Mouse (Mus musculus) urinary bladder, adult 2 months (tissue): ENCODE data around the gene Zfyve19. TPM values are rescaled to one million over a fixed set of nuclear protein-coding genes. Genes with fewer than 3 reads are reported as not detected.

Experiments used
- DNase-seq: peaks from one replicate; pipeline ENCODE4 v3.0.0; 2022; ENCODE audit warnings: low spot score
- polyA plus RNA-seq: library from polyadenylated mRNA; depleted of rRNA; stranded (reverse); fragments of >200 nt; gene quantifications from 2 replicates; pipeline ENCODE4 v1.2.3, GENCODE M21; 2012

The Zfyve19 gene
- polyA plus RNA-seq, 1 experiment: 55.7 TPM

DNA sequence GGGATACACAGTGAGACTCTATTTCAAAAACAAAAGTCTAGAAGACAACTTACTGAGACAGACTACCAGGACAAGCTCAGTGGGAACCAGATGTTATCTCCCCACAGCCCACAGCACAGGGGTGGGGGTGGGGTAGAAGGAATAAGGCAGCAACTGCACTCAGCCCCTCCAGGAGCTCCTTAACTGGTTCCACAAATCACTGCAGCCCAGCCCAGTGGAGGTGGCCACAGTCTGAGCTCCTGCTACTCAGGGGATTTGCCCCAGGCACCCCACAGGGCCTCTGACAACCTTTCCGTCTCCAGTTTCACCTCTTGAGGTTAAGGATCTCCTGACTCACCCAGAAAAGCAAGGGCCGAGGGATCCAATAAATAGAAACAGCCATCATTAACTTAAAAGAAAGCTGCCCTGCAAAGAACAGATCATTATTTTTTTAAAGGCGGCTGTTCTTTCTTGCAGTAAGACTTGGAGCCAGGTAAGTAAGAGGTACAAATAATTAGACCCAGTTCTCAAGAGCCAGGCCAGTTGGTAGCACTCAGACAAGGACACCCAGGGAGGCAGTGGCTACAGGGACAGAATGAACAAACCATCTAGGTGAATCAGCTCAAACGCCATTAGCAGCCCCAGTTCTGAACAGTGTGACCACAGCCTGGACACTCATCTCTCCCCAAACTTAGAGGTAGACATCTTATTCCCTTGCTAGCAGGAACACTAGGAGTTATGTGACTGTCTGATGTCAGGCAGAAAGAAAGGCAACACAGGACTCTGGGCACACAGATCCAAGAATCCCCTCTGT lies 11.9 kb upstream of the Zfyve19 start:
- DNase-seq: no peak

DNA sequence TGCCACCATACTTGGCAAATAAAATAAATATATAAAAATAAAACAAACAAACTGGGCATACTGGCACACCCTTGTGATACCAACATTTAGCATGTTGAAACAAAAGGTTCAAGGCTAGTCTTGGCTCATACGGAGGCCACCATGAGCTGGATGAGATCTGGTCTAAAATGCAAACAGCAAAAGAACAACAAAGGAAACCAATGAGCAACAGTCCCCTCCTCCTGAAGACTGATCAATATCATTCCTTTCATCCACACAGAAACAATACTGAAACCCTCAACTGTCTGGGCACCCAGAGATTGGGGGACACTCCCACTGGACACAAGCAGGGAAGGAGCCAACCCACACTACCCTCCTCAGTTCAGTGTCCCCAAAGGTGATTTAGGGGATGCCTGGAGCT lies 10.9 kb upstream of the Zfyve19 start:
- DNase-seq: no peak

DNA sequence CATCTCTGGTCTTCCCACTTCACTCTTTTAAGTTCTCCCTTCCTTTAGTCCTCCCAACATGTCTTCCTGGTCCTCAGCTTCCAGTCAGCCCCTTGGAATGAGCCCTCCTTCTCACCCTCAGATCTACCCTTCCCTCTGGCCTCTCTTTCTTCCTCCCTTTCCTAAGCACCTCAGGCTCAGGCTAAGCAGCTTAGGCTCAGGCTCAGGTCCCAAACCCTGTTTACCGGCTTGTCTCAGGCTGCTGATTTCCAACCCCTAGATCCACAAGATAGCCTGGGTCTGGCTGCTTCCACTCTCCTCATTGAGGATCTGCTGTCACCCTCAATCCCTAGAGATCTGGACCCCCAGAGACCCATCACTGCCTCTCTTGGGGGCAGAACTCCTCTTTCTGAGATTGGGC lies 10.4 kb upstream of the Zfyve19 start:
- DNase-seq: no peak

DNA sequence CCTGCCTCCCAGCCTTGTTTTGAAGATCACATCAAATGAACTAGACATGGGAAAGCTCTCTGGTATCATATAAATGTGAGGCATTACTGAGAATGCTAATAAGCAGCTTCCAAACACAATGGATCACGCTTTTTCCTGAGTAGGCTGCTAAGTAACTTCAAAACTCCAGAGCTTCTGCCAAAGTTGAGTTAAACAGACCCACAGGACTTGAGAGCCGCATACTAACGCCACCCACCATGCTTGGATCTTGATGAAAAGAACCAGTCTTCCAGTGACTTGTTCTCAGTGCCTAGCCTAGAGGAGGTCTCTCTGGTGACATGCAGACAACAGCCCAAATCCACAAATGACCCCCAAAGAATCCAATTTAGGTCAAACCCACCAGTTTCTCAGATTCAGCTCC lies 9.5 kb upstream of the Zfyve19 start:
- DNase-seq: no peak

DNA sequence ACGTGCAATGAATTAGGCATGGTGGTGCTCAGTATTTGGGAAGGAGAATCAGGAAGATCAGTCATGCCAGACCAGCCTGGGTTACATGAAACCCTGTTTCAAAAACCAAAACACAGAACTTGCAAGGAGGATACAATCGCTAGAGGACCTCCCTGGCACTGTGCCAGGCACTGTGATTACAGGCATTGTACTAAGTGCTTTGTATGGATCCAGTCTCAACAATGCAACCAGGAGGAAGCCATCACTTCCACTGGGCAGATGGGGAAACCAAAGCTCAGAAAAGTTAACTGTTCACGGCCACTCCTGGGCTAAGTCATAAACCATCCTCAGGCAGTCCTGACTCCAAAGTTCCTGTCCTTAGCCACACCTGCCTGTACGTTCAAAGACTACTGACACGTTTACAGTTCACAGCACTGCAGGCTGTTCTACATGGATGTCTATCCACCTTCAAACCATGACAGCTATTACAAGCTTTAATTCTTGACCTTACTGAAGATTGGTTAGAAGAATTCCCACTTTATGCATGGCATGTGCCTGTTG lies 5.4 kb upstream of the Zfyve19 start:
- DNase-seq: no peak

DNA sequence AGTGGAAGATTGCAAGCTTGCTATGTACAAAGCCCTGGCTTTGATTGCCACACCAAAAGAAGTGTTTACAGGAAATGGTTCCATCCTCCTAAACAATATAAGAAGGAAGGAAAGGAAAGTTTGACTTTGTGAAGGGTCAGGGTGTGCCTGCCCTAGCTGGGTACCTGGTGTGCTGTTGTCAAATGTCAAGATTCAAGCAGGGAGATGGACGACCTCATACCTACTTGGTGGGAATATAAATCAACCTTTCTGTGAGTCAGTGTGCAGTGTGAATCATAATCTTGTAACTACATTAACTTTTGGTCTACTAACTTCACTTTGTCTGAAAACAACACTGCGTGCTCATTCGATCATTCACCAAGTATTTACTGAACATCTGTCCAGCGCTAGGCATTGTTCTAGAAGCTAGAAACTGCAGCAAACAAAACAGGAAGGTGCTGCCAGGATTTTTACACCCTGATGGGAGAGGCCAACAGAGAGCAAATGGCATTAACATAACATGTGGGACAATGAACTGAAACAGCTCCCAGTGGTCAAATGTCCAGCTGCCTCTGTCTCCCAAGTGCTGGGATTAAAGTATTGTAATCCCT lies 4.5 kb upstream of the Zfyve19 start:
- DNase-seq: no peak

DNA sequence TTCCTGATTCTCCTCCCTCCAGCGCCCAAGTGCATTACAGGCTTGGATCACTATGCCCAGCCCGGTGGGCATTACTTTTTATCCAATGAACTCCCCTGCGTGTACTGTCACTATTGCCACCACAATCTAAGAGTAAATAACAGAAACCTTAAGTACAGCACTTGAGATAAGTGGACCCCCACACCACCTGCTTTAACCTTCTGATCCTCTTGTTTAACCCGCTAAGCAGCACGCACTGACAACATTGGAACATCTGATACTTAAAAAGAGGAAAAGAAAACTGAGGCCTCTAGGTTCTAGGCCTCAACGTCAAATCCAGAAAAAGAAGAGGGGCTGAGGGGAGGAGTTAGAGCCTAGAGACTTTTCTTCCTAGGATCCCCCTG lies 465 bp upstream of the Zfyve19 start:
- no peak for DNase-seq

DNA sequence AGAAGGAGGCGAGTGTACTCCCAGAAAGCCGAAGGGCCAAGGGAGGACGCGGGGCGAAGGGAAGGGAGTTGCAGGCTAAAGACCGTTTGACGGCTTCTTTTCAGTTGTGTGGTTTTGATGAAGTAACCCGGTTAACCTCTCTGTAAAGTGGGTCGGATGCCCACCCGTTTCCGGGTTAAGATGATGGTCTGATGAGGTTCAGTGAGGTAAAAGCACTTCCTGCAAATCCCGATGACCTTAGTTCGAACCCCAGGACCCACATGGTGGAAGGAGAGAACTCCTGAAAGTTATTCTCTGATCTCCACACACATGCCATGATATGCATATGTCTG lies 725 bp downstream of the Zfyve19 start:
- DNase-seq: no peak

DNA sequence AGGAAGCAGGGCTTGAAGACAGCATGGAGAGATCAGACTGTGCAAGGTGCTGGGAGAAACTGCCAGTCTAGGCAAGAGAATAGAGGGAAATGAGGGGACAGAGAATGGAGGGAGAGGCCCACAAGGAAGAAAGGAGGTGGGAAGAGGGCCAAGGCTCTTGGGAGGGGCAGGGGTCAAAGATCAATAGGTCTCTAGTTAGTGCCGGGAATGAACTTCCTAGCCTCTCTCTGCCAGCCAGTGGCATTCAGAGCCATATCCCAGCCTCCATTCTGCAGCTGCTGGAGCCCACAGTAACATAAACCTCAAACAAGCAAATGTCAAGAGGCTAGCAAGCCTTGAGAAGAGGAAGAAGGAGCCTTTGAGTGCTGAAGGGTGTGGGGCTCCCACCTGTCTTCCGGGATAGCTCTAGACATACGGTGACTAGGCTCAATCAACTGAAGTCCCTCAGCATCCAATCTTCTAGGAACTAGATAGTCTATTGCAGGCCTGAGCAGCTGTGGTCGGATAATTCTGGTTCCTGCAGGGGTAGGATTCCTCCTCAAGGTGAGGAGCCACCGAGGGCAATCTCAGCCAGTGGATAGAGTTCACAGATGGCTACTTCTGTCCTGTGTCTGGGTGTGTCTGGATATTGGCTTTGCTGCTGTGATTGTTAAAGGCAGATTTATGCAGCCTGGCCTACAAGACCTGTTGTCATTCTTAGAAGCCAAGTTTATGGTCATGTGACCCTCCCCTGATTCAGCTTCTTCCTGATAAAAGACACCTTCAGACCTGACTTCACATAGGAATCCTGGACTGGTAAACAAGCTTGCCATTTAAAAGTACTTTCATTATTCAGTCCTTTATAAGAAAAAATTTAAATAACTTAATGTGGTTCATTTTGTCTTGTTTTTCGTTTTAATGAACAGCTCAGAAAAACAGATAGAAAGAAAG lies 21.6 kb downstream of the Zfyve19 start, which contains the start of gene Ppp1r14d:
Gene Ppp1r14d, minus strand, starts transcription at position 132 of the 930 bp plus-strand sequence.
- DNase-seq: no peak

DNA sequence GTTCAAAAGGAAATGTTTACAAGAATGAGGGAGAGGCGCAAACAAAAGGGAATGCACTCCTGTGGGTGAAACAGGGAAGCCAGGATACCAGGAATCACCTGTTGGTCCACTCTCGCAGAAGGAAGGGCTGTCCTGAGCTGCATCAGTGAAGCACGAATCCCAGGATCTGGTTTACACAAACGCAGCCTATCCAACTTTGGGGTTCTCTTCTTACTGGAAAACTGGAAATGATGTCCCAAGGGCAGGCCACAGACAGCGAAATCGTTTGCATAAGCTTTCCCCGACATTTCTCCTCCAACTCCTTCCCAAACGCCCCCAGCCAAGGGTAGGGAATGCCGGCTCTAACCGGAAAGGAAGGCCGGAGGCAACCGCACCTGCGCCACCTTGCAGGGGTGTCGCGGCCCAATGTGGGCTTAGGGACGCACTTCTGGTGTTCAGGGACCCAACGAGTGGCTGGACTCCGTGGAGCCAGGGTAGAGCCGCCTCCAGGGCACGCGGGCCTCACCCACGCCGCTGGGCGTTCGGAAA lies 28.3 kb downstream of the Zfyve19 start:
- DNase-seq: no peak

DNA sequence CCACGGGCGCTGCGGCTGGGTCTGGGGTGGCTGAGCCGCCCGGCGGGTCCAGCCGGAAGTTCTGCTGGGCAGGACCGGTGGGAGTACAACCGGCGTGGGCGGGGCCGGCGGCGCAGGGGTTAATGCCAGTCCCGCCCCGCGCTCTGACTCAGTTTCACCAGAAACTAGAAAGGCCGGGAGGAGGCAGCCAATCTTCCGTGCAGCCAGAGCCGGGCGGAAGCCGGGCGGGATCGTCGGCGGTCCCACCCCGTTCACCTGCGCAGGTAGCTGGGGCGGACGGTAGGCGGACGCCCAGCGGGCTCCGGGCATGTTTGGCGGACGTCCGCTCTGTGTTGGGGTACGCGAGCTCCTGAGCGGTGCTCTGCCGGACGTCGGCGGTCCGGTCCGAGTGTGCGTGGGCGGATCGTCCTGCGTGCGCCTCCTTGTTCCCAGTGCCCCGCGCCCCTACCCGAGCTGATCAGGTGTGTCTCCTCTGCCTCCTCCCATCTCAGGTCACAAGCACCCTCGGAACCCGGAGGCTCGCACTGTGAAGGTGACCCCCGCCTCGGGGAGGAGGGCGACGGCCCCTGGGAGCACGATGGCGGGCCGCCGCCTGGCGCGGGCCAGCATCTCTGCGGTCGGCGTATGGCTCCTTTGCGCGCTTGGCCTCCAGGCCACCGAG lies 28.9 kb downstream of the Zfyve19 start, which contains the start of gene Spint1:
Gene Spint1, plus strand, starts transcription at position 153 of the 661 bp plus-strand sequence.
- peak; percentile 80 for DNase-seq

DNA sequence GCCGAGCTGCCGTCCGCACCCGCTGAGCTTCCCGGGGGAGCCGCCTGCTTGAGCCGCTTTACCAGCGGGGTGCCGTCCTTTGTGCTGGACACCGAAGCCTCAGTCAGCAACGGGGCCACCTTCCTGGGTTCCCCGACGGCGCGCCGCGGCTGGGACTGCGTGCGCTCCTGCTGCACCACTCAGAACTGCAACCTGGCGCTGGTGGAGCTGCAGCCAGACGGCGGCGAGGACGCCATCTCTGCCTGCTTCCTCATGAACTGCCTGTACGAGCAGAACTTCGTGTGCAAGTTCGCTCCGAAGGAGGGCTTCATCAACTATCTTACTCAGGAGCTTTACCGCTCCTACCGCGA lies 29.4 kb downstream of the Zfyve19 start:
- DNase-seq: no peak

DNA sequence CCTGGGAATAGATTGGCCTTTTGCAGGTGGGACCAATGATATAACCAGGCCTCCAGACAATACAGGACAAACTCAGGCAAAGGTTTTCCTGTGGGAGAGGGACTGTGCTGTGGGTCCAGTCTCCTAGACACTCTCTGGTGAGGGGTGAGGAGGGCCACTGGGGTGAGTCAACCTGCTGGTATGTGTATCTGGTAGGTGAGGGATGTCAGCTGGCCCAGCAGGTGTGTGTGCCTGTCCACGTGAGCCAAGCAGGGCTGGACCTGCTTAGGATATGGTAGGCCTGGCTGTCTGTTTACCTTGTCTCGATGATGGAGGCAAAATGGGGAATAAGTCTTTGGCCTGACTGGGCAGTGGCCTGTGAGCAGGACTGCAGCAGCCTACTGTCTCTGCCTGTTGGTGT lies 30.3 kb downstream of the Zfyve19 start:
- DNase-seq: peak; percentile 56

DNA sequence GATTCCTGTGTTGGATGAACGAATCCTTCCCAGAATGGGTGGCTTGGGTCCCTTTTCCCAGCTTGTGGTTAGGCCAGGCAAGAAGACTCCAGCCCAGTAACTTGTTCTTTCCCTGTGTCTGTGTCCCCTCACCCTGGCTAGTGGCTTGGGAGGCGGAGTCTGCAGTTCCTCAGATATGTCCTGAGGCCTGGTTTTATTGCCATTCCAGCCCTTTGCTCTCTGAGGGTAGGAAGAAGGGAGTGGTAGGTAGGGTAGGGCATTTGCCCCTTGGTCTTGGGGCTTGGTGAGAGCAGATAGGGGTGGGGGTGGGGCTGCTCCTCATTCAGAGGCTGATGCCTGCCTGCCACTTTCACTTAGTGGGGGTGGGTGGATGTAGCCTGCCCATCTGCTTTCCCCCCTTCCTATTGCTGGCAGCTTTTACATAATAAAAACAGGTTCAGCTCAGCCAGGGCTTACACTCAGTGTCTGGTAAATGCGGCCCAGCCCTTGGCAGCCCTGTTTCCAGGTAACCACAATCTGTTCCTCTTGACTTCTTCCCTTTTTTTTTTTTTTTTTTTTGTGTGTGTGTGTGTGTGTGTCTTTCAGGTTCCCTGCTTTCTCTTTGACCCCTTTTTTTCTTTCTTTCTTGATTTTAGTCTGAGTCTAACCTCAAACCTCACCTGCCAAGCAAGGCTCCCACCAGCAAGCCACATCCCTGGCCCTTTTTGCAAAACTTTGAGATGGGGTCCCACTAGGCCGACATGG lies 31.8 kb downstream of the Zfyve19 start:
- no peak for DNase-seq

DNA sequence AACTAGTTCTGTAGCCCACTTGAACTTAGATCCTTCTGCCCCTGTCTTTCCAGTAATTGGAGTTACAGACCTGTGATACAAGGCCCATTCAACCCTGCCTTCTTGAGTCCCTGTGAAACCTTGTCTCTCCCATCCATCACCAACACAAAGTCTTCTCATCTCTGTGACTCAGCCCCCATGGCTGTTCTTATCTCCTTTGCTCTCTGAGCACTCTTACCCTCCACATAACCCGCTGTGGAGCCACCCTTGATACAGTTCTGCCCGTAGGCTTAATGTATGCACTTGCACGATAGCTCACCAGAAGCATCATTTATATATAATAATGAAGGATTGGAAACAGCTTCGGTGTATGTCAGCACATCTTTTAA lies 32.4 kb downstream of the Zfyve19 start:
- no peak for DNase-seq

DNA sequence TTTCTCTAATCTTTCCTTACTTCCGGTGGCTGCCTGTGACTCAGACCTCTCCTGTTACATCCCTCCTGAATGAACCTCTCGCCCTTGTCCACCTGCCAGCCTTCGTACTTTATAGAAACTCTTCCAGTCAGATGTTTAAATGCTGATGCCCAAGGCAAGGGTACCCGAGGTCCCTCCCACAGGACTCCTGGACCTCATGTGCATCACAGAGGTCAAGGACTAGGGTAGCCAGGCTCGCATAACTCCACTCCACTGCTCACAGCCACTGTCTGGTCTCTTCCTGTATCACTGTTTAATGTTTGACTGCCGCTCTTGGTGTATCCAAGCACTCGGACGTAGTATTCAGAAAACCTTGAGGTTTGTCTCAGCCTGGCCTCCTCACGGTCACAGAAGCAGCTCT lies 34.1 kb downstream of the Zfyve19 start:
- DNase-seq: no peak

DNA sequence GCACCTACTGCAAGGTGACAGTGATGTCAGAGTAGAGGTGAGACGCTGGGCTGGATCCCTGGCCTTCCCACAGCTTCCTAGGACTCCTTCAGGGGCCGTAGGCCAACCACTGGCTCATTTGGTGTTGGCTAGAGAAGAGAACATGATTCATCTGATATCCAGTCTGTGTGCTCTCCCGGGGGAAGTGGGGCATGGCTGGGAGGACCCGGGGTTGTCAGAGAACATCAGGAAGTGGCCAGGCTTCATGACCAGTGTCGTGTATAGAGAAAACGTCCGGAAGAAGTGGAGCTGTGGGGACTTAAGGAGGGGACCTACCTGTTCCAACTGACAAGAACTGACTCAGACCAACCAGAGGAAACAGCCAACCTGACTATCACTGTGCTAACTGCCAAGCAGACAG lies 36.8 kb downstream of the Zfyve19 start:
- no peak for DNase-seq

DNA sequence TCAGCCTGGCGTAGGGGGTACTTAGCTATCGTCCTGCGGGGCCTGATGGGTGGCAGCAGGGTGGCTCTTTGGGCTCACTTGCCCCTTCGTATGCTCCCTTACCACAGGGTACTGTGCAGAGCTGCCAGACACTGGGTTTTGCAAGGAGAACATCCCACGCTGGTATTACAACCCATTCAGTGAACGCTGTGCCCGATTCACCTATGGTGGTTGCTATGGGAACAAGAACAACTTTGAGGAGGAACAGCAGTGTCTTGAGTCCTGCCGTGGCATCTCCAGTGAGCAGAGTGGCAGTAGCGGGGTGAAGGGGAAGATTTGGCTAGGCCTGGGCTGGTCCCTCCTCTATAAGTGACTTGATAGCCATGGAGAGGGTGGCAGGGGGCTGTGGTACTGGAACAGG lies 39.5 kb downstream of the Zfyve19 start:
- DNase-seq: no peak

DNA sequence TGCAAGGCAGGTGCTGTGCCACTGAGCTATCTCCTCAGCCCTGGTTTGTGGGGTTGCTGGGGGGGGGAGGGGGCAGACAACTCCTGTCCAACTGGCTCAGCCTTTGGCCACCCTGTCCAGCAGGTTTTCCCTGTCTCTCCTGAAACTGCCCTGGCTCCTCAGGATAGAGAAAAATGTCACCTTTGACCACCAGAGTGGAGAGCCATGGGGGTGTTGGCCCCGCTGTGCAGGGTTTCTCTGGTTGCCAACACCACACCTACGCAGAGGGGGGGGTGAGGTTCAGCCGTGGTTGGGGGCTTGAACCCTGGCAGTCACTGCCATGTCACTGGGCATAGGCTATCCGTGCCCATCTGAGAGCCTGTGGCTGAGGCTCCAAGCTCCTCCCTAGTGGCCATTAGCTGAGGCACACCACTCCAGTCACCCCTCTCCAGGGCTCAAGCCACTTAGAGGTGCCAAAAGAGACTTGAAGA lies 41.2 kb downstream of the Zfyve19 start:
- DNase-seq: no peak

DNA sequence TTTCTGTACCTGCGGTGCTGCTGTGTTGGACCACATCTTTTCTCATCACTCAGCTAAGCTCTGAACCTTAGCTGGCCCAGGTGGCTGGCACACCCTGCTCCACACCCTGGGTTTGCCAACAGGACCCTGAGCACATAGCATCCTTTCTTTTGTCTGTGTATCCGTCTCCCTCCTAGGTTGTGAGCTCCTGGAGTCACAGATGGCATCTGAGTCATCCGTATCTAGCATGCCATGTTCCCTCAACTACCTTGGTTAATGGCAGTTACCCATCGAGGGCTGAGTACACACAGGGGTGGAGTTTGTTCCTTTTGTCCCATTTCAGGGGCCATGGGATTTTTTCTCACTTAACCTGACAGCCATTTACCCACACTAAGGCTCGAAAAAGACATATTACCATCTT lies 42.0 kb downstream of the Zfyve19 start:
- no peak for DNase-seq
